Mouse (Mus musculus) heart, embryonic 14.5 days (tissue): ENCODE data around the gene Gpr22. TPM values are rescaled to one million over a fixed set of nuclear protein-coding genes. Genes with fewer than 3 reads are reported as not detected.

Experiments
- ATAC-seq: fragments of 200-750 bp; cut with Nextera tagmentation; 2 replicates; pipeline ENCODE4 v1.8.0; 2017; ENCODE audit warnings: low read depth, moderate TSS enrichment; ENCODE audit not compliant: insufficient number of reproducible peaks, insufficient read depth, low FRiP score
- H3K27ac ChIP-seq, 2 experiments: fragments of 200-500 bp in 1 of 2; fragments of 300-500 bp in 1 of 2; sonication (generic) in 1 of 2; replicated peaks in 1 of 2; 2 replicates each; pipeline ENCODE4 v1.5.1; 2012 to 2014; ENCODE audit warnings: low read depth in 2 of 2, low read length in 2 of 2, control low read depth in 1 of 2, mild to moderate bottlenecking in 1 of 2, mixed read lengths in 1 of 2; ENCODE audit not compliant: control insufficient read depth in 1 of 2, insufficient read depth in 1 of 2
- H3K27me3 ChIP-seq: fragments of 300-500 bp; sonication (generic); 2 replicates; pipeline ENCODE4 v1.6.1; 2014; ENCODE audit warnings: mild to moderate bottlenecking, low read length, control low read depth; ENCODE audit not compliant: control insufficient read depth, insufficient read depth
- H3K36me3 ChIP-seq: fragments of 300-500 bp; sonication (generic); 2 replicates; pipeline ENCODE4 v1.6.1; 2014; ENCODE audit warnings: mild to moderate bottlenecking, control low read depth, low read length, mixed read lengths; ENCODE audit not compliant: control insufficient read depth, insufficient read depth
- H3K4me1 ChIP-seq, 2 experiments: fragments of 200-500 bp in 1 of 2; fragments of 300-500 bp in 1 of 2; sonication (generic) in 1 of 2; 2 replicates each; pipeline ENCODE4 v1.6.1; 2012 to 2014; ENCODE audit warnings: low read length in 2 of 2, control low read depth in 1 of 2, mixed read lengths in 1 of 2; ENCODE audit not compliant: control insufficient read depth in 2 of 2, insufficient read depth in 2 of 2
- H3K4me2 ChIP-seq: fragments of 300-500 bp; sonication (generic); 2 replicates; pipeline ENCODE4 v1.6.1; 2014; ENCODE audit warnings: mild to moderate bottlenecking, low read length
- H3K4me3 ChIP-seq, 2 experiments: fragments of 200-500 bp in 1 of 2; fragments of 300-500 bp in 1 of 2; sonication (generic) in 1 of 2; 2 replicates each; pipeline ENCODE4 v1.5.1; 2012 to 2014; ENCODE audit warnings: low read length in 2 of 2, mild to moderate bottlenecking in 2 of 2, control low read depth in 1 of 2, low read depth in 1 of 2, moderate library complexity in 1 of 2; ENCODE audit not compliant: control insufficient read depth in 1 of 2, insufficient read depth in 1 of 2
- H3K9ac ChIP-seq: fragments of 300-500 bp; sonication (generic); 2 replicates; pipeline ENCODE4 v1.6.1; 2014; ENCODE audit warnings: mild to moderate bottlenecking, low read length
- H3K9me3 ChIP-seq: fragments of 300-500 bp; sonication (generic); 2 replicates; pipeline ENCODE4 v1.6.1; 2016; ENCODE audit warnings: low read length, control low read depth; ENCODE audit not compliant: control insufficient read depth
- WGBS: fragments of 180-500 bp; shearing (Covaris S2); extraction: QIAGEN DNeasy Blood & Tissue Kit; methylation state at CpG from one replicate; pipeline ENCODE4 v1.1.7; 2014; 5-methylcytosine and 5-hydroxymethylcytosine counted together
- polyA plus RNA-seq: library from polyadenylated mRNA; unstranded; fragments of >200 nt; fragmentation: Nextera tagmentation; extraction: Ambion mirVana; gene quantifications from 2 replicates; pipeline ENCODE4 v1.2.1, GENCODE M21; 2014

Gpr22 gene
- polyA plus RNA-seq, 1 experiment from 2014 or later, result 15.3 TPM

- Histone ChIP-seq H3K4me1 (no peaks in the 10 kb centered on the region), H3K27me3 (no peaks in the 10 kb centered on the region), H3K36me3 (peaks cover 13% of the 10 kb centered on the region), H3K27ac (peak overlapping the region; percentile 15 to 53), H3K9ac (peak overlapping the region; percentile 49), H3K4me2 (peak overlapping the region; percentile 57), H3K4me3 (peak overlapping the region in 1 of 2 experiments; percentile 31; a peak in 2 of 4 replicates), H3K9me3 (no peaks in the 10 kb centered on the region)
- 46% methylated on average over 6 of the region's 6 CpGs for WGBS
- ATAC-seq, result no peak
Observed at GRCm38 (mm10) chr12:31709665-31710064, 4.1 kb downstream of the Gpr22 start.

DNA sequence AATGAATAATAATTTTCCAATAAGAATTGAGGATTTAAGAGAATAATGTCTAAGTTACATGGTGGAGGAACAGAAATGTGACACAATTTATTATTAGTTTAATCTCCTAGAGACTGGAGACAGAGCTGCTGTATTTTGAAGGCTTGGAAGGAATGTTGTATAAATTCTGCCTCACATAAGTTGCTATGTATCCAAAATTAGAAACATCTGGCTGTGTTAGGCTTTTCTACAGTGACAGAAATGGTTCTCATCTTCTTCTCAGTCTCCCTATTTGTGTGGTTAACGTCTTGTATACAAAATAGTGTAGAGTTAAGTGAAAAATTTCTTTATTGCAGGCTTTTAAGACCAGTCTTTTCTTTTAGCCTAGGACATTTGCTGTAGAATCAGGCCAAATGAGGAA is 6.2 kb downstream of the Gpr22 start:
- peak overlapping the region in 1 of 2 experiments; percentile 51; a peak in 3 of 4 replicates for H3K27ac ChIP-seq

DNA sequence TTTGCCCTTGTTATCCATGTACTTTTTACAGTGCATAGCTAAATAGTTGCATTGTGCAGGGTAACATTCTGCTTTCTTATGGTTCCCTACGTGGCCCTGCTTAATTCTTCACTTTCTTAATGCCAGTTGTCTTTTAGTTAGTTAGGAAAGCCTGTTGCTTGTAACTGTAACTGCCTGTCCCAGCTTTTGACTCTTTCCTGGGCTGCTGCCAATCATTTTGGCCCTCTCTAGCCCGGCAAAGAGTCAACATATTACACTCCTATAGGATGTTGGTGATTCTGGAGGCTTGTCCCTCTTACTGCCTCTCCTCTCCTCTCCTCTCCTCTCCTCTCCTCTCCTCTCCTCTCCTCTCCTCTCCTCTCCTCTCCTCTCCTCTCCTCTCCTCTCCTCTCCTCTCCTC is 7.6 kb downstream of the Gpr22 start:
- H3K4me3 ChIP-seq, result no peak overlapping the region
- peak overlapping the region; percentile 12; the same call in 1 of the 2 replicates for H3K9ac ChIP-seq
- peaks cover 13% of the 10 kb centered on the region for H3K36me3 ChIP-seq
- H3K4me1 ChIP-seq, result peaks cover 0 to 2% of the 10 kb centered on the region in 2 experiments; a peak in 1 of 4 replicates
- no peaks in the 10 kb centered on the region for H3K9me3 ChIP-seq
- H3K27me3 ChIP-seq, result no peaks in the 10 kb centered on the region
- peak overlapping the region; percentile 79 to 83 for H3K27ac ChIP-seq
- 16% methylated on average over 2 of the region's 2 CpGs for WGBS
- no peak for ATAC-seq
- no peak overlapping the region for H3K4me2 ChIP-seq

More for the DNA sequence above, 6.2 kb downstream of the Gpr22 start:
- ATAC-seq, result no peak
- Histone ChIP-seq H3K9me3 (no peaks in the 10 kb centered on the region), H3K9ac (peak overlapping the region; percentile 6; the same call in 1 of the 2 replicates), H3K4me2 (peak overlapping the region; percentile 45; the same call in 1 of the 2 replicates), H3K27me3 (no peaks in the 10 kb centered on the region), H3K4me1 (peaks cover 0 to 2% of the 10 kb centered on the region in 2 experiments; a peak in 1 of 4 replicates), H3K36me3 (peaks cover 13% of the 10 kb centered on the region), H3K4me3 (no peak overlapping the region)
- WGBS, result 15% methylated on average over 1 of the region's 1 CpGs

DNA sequence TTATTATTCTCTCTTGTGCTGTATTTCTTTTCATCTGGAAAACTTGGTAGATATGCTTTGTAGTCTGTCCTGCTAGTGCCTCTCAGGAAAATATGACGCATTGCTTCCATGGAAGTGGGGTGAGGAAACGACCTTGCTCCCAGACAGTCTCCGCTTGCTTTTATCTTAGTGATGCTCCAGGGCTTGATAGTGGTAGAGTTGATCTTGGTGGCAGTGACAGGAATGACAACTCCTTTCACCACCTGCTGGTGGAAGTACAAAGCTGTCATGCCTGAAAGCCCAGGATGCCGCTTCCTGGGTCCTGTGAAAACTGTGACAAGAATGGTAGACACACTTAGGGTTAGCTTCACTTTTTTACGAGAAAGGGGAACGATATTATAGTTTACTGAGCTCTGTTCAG is 9.8 kb downstream of the Gpr22 start:
- H3K4me1 ChIP-seq, result peaks cover 0 to 2% of the 10 kb centered on the region in 2 experiments; a peak in 1 of 4 replicates
- H3K9me3 ChIP-seq, result no peaks in the 10 kb centered on the region
- H3K27me3 ChIP-seq, result no peaks in the 10 kb centered on the region
- H3K36me3 ChIP-seq, result peaks cover 4% of the 10 kb centered on the region
- WGBS, result 20% methylated on average over 6 of the region's 6 CpGs
- H3K4me2 ChIP-seq, result peak overlapping the region; percentile 48
- ATAC-seq, result peak; percentile 71; the same call in 1 of the 2 replicates
- H3K4me3 ChIP-seq, result no peak overlapping the region
- no peak overlapping the region for H3K9ac ChIP-seq
- H3K27ac ChIP-seq, result peak overlapping the region; percentile 76 to 90

- 76% methylated on average over 5 of the region's 5 CpGs for WGBS
- H3K9ac ChIP-seq, result 0 out of 2 replicates have a peak overlapping the region, but pooled peaks have one; percentile 27
- H3K27me3 ChIP-seq, result no peaks in the 10 kb centered on the region
- no peak overlapping the region for H3K4me3 ChIP-seq
- peaks cover 6% of the 10 kb centered on the region; the same call in 1 of the 2 replicates for H3K9me3 ChIP-seq
- no peak overlapping the region for H3K4me2 ChIP-seq
- H3K4me1 ChIP-seq, result peaks cover 0 to 2% of the 10 kb centered on the region in 2 experiments; a peak in 1 of 4 replicates
- H3K27ac ChIP-seq, result peak overlapping the region in 1 of 2 experiments; percentile 48; a peak in 2 of 4 replicates
- no peak for ATAC-seq
- H3K36me3 ChIP-seq, result peaks cover 7% of the 10 kb centered on the region; the same call in 1 of the 2 replicates
Observed at GRCm38 (mm10) chr12:31701411-31701810, 12.3 kb downstream of the Gpr22 start.

GRCm38 (mm10) chr12:31700623-31701347 is 13.0 kb downstream of the Gpr22 start:
- Histone ChIP-seq H3K4me1 (peaks cover 0 to 2% of the 10 kb centered on the region in 2 experiments; a peak in 1 of 4 replicates), H3K27ac (peak overlapping the region; percentile 27 to 48; a peak in 3 of 4 replicates), H3K9ac (0 out of 2 replicates have a peak overlapping the region, but pooled peaks have one; percentile 27), H3K27me3 (no peaks in the 10 kb centered on the region), H3K4me2 (no peak overlapping the region), H3K4me3 (no peak overlapping the region), H3K9me3 (peaks cover 6% of the 10 kb centered on the region; the same call in 1 of the 2 replicates), H3K36me3 (peaks cover 7% of the 10 kb centered on the region; the same call in 1 of the 2 replicates)
- ATAC-seq, result no peak
- 69% methylated on average over 5 of the region's 5 CpGs for WGBS

GRCm38 (mm10) chr12:31693278-31693677 is 20.5 kb downstream of the Gpr22 start:
- H3K4me3 ChIP-seq, result no peak overlapping the region
- H3K27me3 ChIP-seq, result no peaks in the 10 kb centered on the region
- no peak overlapping the region for H3K27ac ChIP-seq
- H3K36me3 ChIP-seq, result peaks cover 7% of the 10 kb centered on the region; the same call in 1 of the 2 replicates
- no peak overlapping the region for H3K4me2 ChIP-seq
- 74% methylated on average over 1 of the region's 1 CpGs for WGBS
- H3K9me3 ChIP-seq, result peaks cover 6% of the 10 kb centered on the region; the same call in 1 of the 2 replicates
- peaks cover 0 to 6% of the 10 kb centered on the region in 2 experiments; a peak in 2 of 4 replicates for H3K4me1 ChIP-seq
- no peak overlapping the region for H3K9ac ChIP-seq
- no peak for ATAC-seq
